Mouse (Mus musculus) heart, adult 2 months (tissue): Measurements from ENCODE around the gene Agap3. TPM values are rescaled to one million over a fixed set of nuclear protein-coding genes. Genes with fewer than 3 reads are reported as not detected.

Experiments used
- DNase-seq, 2 experiments: peaks; one replicate each; pipeline ENCODE4 v3.0.0; 2021
- H3K27ac ChIP-seq: fragments of 200-600 bp; 2 replicates; pipeline ENCODE4 v1.8.1; 2022
- H3K27me3 ChIP-seq: fragments of 200-500 bp; 2 replicates; pipeline ENCODE4 v1.6.1; 2012; ENCODE audit warnings: mild to moderate bottlenecking, low read length, inconsistent platforms, mixed read lengths; ENCODE audit not compliant: control insufficient read depth, insufficient read depth
- H3K36me3 ChIP-seq: fragments of 200-500 bp; 2 replicates; pipeline ENCODE4 v1.6.1; 2012; ENCODE audit warnings: low read length, inconsistent platforms; ENCODE audit not compliant: control insufficient read depth, insufficient read depth
- H3K4me1 ChIP-seq: fragments of 200-500 bp; 2 replicates; pipeline ENCODE4 v1.6.1; 2011; ENCODE audit warnings: low read length; ENCODE audit not compliant: control insufficient read depth, insufficient read depth
- H3K4me3 ChIP-seq: fragments of 200-600 bp; 2 replicates; pipeline ENCODE4 v1.8.1; 2022
- H3K79me2 ChIP-seq: fragments of 200-500 bp; replicated peaks from 2 replicates; pipeline ENCODE4 v1.6.1; 2012; ENCODE audit warnings: mild to moderate bottlenecking, inconsistent platforms, low read length, moderate library complexity, mixed read lengths; ENCODE audit not compliant: control insufficient read depth, insufficient read depth
- H3K9ac ChIP-seq: fragments of 200-500 bp; 2 replicates; pipeline ENCODE4 v1.6.1; 2012; ENCODE audit warnings: low read depth, mild to moderate bottlenecking, control low read depth, inconsistent platforms, low read length, mixed read lengths
- CTCF ChIP-seq: fragments of 200-600 bp; IDR thresholded peaks from 2 replicates; pipeline ENCODE4 v1.8.1; 2022; ENCODE audit warnings: antibody characterized with exemption, mild to moderate bottlenecking, moderate library complexity
- EP300 ChIP-seq: fragments of 200-500 bp; IDR thresholded peaks from 2 replicates; pipeline ENCODE4 v1.6.1; 2011; ENCODE audit warnings: low read depth, low read length, control low read depth; ENCODE audit not compliant: insufficient read depth
- POLR2A ChIP-seq: fragments of 200-500 bp; IDR thresholded peaks from 2 replicates; pipeline ENCODE4 v1.6.1; 2011; ENCODE audit warnings: mild to moderate bottlenecking, low read depth, low read length, control low read depth; ENCODE audit not compliant: insufficient read depth
- WGBS: fragments of 180-500 bp; shearing (Covaris S2); methylation state at CpG from one replicate; pipeline ENCODE4 v1.1.7; 2018; 5-methylcytosine and 5-hydroxymethylcytosine counted together
- intact Hi-C: fragments of 180-260 bp; cut with DNase I; formaldehyde crosslinking; loops from one replicate; pipeline ENCODE4 v1.15.1; 2025
- polyA plus RNA-seq: library from polyadenylated mRNA; depleted of rRNA; stranded (reverse); fragments of >200 nt; gene quantifications from 2 replicates; pipeline ENCODE4 v1.2.3, GENCODE M21; 2012
- total RNA-seq, 2 experiments: library from RNA; stranded (reverse); gene quantifications; 2 replicates each; pipeline ENCODE4 v1.2.3; 2021

Agap3 gene
- total and polyA plus RNA-seq, 3 experiments = 88.4 to 103 (median 102) TPM

- Histone ChIP-seq H3K27me3 (no peaks in the 10 kb centered on the region), H3K9ac (no peak overlapping the region), H3K36me3 (no peaks in the 10 kb centered on the region), H3K79me2 (peaks cover 10% of the 10 kb centered on the region), H3K4me3 (no peak overlapping the region), H3K4me1 (peaks cover 24% of the 10 kb centered on the region), H3K27ac (peak overlapping the region; percentile 93)
- peak in 1 of 2 experiments; percentile 30 for DNase-seq
- intact Hi-C loops = loop anchor here (2.0 kb wide), 1 partner anchor 17 kb away; no protein-coding TSS in a partner anchor
- 19% methylated on average over 2 of the region's 2 CpGs for WGBS
- no peak for TF ChIP-seq EP300
These were observed 2.0 kb downstream of the Agap3 start for GRCm38 (mm10) chr5:24453985-24454303.

DNA sequence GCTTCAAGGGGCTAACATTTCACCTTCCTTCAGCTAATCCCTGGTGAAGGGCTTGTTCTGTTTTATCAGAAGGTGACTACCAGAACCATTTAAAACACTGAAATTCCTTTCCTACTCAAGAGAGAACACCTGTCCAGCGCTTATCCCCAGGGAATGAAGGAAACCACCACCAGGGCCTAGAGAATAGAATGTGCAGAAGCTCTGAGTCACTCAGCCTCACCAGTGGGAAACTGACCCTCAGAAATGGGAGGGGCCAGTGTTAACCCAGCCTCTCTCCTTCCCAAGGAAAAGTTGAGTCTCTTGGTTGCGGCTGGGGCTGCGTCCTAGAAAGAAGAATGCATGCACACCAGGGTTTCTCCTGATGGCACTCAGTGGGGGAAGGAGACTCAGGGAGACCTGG, 3.1 kb downstream of the Agap3 start:
- WGBS = 54% methylated on average over 3 of the region's 3 CpGs
- no peak for DNase-seq
- H3K36me3 ChIP-seq = no peaks in the 10 kb centered on the region
- peak overlapping the region; percentile 43 for H3K27ac ChIP-seq
- H3K9ac ChIP-seq = no peak overlapping the region
- intact Hi-C loops = loop anchor here (2.0 kb wide), 1 partner anchor 16 kb away; no protein-coding TSS in a partner anchor
- H3K4me1 ChIP-seq = peaks cover 24% of the 10 kb centered on the region
- H3K4me3 ChIP-seq = no peak overlapping the region
- peaks cover 10% of the 10 kb centered on the region for H3K79me2 ChIP-seq
- TF ChIP-seq POLR2A = no peak
- no peak for TF ChIP-seq EP300
- TF ChIP-seq CTCF = no peak
- no peaks in the 10 kb centered on the region for H3K27me3 ChIP-seq

DNA sequence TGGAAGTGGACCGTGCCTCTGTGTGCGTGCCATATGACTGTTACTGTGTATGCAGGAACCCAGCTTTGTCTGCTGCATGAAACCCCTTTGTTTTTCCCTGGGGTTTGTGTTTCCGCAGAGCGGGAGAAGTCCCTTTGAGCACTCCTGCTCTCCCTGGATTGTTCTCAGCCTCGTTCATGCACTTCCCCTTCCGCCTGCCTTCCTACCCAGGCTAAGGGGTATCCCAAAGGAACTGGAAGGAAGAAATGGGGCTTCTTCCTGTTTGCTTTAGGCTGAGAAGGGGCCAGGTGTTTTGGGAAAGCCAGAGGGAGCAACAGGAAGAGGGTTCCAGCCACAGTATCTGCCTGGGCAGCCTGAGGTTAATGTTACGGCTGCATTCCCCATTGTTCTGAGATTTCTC, 3.6 kb downstream of the Agap3 start:
- intact Hi-C loops = loop anchor here (2.0 kb wide), 1 partner anchor 15 kb away; no protein-coding TSS in a partner anchor
- no peak for DNase-seq
- H3K4me1 ChIP-seq = peaks cover 24% of the 10 kb centered on the region
- H3K4me3 ChIP-seq = no peak overlapping the region
- peak overlapping the region; percentile 43 for H3K27ac ChIP-seq
- TF ChIP-seq CTCF = no peak
- no peak for TF ChIP-seq POLR2A
- TF ChIP-seq EP300 = no peak
- H3K27me3 ChIP-seq = no peaks in the 10 kb centered on the region
- no peak overlapping the region for H3K9ac ChIP-seq
- H3K36me3 ChIP-seq = no peaks in the 10 kb centered on the region
- 42% methylated on average over 7 of the region's 7 CpGs for WGBS
- H3K79me2 ChIP-seq = peaks cover 10% of the 10 kb centered on the region

DNA sequence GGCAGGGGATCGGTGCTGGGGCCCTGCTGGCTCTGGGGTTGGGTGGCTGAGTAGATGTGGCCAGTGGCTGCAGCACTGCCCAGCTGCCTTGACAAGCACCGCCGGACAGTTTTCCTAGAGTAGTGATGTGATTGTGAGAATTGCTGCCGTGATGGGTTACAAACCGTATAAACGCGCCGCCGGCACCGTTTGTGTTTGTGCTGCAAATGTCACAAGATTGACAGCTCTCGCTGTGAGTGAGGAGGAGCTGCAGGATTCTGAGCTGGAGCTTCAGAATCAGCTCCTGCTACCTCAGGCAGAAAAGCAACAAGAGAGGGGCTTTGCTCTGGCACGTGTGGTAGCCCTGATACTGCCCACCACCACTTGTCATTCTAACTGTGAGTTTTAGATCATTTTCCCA, 14.8 kb downstream of the Agap3 start:
- intact Hi-C loops = no loop called here
- TF ChIP-seq POLR2A (no peak), CTCF (no peak), EP300 (no peak)
- no peak for DNase-seq
- WGBS = 75% methylated on average over 12 of the region's 12 CpGs
- Histone ChIP-seq H3K27me3 (no peaks in the 10 kb centered on the region), H3K27ac (no peak overlapping the region), H3K9ac (no peak overlapping the region), H3K36me3 (no peaks in the 10 kb centered on the region), H3K79me2 (peaks cover 11% of the 10 kb centered on the region), H3K4me1 (peaks cover 9% of the 10 kb centered on the region), H3K4me3 (no peak overlapping the region)

DNA sequence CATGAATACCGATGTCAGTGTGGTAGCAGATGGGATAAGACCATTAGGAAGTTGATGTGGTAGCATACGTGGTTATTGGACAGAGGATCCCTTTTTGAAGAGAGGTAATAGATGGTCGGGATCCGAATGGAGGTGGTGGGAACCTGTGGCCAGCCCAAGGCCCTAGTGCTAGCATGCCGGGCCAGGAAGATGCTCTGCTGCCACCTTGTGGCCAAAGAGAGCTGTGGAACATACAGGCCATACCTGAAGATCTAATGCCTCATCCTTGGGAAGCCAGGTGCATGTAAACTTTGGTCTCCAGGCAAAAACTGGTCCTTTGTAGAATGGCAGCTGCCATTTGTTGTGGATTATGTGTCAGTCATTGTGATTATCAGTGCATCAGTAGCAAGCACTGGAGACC, 18.6 kb downstream of the Agap3 start:
- WGBS = 13% methylated on average over 5 of the region's 5 CpGs
- TF ChIP-seq CTCF (no peak; the same call in none of the 2 replicates), EP300 (peak; percentile 90), POLR2A (no peak)
- H3K27ac ChIP-seq = no peak overlapping the region
- H3K36me3 ChIP-seq = no peaks in the 10 kb centered on the region
- intact Hi-C loops = loop anchor here (1.0 to 5.0 kb wide), 5 partner anchors 16 to 303 kb away; no protein-coding TSS in a partner anchor
- H3K4me1 ChIP-seq = peaks cover 3% of the 10 kb centered on the region
- DNase-seq = peak; percentile 77 to 80
- no peak overlapping the region for H3K4me3 ChIP-seq
- no peak overlapping the region for H3K9ac ChIP-seq
- H3K27me3 ChIP-seq = no peaks in the 10 kb centered on the region
- peaks cover 4% of the 10 kb centered on the region for H3K79me2 ChIP-seq

GRCm38 (mm10) chr5:24472884-24473619, 21.1 kb downstream of the Agap3 start:
- intact Hi-C loops = loop anchor here (5.0 kb wide), 1 partner anchor 306 kb away; no protein-coding TSS in a partner anchor
- 78% methylated on average over 7 of the region's 7 CpGs for WGBS
- H3K27me3 ChIP-seq = no peaks in the 10 kb centered on the region
- H3K36me3 ChIP-seq = no peaks in the 10 kb centered on the region
- H3K9ac ChIP-seq = no peak overlapping the region
- H3K4me3 ChIP-seq = no peak overlapping the region
- peaks cover 4% of the 10 kb centered on the region for H3K79me2 ChIP-seq
- TF ChIP-seq CTCF = no peak
- no peak for TF ChIP-seq POLR2A
- no peak for TF ChIP-seq EP300
- H3K27ac ChIP-seq = no peak overlapping the region
- DNase-seq = no peak
- H3K4me1 ChIP-seq = peaks cover 8% of the 10 kb centered on the region
